Mouse (Mus musculus) cerebellum, adult 2 months (tissue): ENCODE data around the gene Wnt5a. TPM values are rescaled to one million over a fixed set of nuclear protein-coding genes. Genes with fewer than 3 reads are reported as not detected.

Experiments used
- DNase-seq, 2 experiments: peaks; one replicate each; pipeline ENCODE4 v3.0.0; 2021
- H3K27ac ChIP-seq: fragments of 200-500 bp; 2 replicates; pipeline ENCODE4 v1.5.1; 2012; ENCODE audit warnings: low read length, control low read depth, inconsistent platforms; ENCODE audit not compliant: insufficient read depth
- H3K27me3 ChIP-seq: fragments of 200-500 bp; 2 replicates; pipeline ENCODE4 v1.6.1; 2012; ENCODE audit warnings: inconsistent platforms, mild to moderate bottlenecking, low read length, moderate library complexity; ENCODE audit not compliant: control insufficient read depth, insufficient read depth
- H3K4me1 ChIP-seq: fragments of 200-500 bp; 2 replicates; pipeline ENCODE4 v1.6.1; 2011; ENCODE audit warnings: low read length; ENCODE audit not compliant: control insufficient read depth, insufficient read depth
- H3K4me3 ChIP-seq: fragments of 200-500 bp; replicated peaks from 2 replicates; pipeline ENCODE3; 2011; ENCODE audit warnings: mild to moderate bottlenecking, low read depth, low read length, control low read depth; ENCODE audit not compliant: insufficient read depth
- CTCF ChIP-seq: fragments of 200-500 bp; IDR thresholded peaks from 2 replicates; pipeline ENCODE4 v1.5.1; 2011; ENCODE audit warnings: low read depth, mild to moderate bottlenecking, control low read depth, low read length, moderate library complexity, borderline replicate concordance; ENCODE audit not compliant: insufficient read depth
- POLR2A ChIP-seq: fragments of 200-500 bp; IDR thresholded peaks from 2 replicates; pipeline ENCODE4 v1.6.1; 2011; ENCODE audit warnings: low read length, control low read depth, borderline replicate concordance; ENCODE audit not compliant: insufficient read depth
- WGBS: fragments of 180-500 bp; shearing (Covaris S2); methylation state at CpG from one replicate; pipeline ENCODE4 v1.1.7; 2018; 5-methylcytosine and 5-hydroxymethylcytosine counted together
- polyA plus RNA-seq: library from polyadenylated mRNA; depleted of rRNA; stranded (reverse); fragments of >200 nt; gene quantifications from 2 replicates; pipeline ENCODE4 v1.2.3, GENCODE M21; 2012

Gene Wnt5a
- polyA plus RNA-seq, 1 experiment: 4.5 TPM

DNA sequence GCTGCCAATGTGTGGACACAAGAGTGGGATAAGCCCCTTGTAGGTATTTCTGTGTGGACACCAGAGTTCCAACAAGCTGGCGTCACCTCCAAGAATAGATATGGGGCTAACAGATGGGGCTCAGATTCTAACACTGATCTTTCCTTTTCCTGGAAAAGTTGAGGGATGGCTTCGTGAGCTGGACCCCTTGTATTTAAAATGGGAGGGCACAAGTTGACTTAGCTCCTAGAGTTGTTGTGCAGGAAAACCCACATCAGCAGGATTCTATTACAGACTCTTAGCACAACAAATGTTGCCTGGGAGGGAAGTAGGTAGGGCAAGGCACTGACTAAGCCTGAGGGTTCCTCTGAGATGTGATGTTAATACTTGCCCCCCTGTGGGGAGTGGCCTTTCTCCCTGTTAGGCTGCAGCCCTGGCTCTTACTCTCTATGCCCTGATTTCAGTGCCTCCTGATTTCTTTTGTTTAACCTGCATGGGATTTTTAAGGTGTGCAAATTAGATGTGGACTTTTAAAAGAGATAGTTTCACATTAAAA lies 23.7 kb downstream of the Wnt5a start:
- Histone ChIP-seq H3K4me3 (no peak overlapping the region), H3K27ac (no peak overlapping the region), H3K27me3 (no peaks in the 10 kb centered on the region; the same call in 1 of the 2 replicates), H3K4me1 (no peaks in the 10 kb centered on the region)
- TF ChIP-seq CTCF (no peak), POLR2A (no peak)
- DNase-seq: no peak
- 90% methylated on average over 2 of the region's 2 CpGs for WGBS

DNA sequence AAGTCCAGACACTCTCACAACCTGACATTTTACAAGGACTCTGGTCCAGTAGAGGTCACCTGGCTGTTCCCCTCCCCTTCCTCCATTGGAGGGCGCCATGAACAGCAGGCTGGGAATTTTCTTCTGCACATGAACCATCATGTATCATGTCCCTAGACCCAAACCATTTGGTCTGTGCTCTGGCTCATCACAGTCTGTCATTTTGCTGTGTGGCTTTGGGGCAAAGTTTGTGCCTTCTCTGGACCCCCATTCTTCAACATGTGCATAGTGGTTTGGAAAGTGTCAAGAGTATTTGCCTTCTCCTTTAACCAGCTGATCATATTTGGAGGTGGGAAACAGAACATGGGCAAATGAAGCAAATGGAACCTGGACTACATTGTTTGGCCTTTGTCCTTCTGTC lies 27.0 kb downstream of the Wnt5a start:
- WGBS: 50% methylated on average over 1 of the region's 1 CpGs
- Histone ChIP-seq H3K4me3 (no peak overlapping the region), H3K27ac (no peak overlapping the region), H3K27me3 (no peaks in the 10 kb centered on the region; the same call in 1 of the 2 replicates), H3K4me1 (peaks cover 6% of the 10 kb centered on the region)
- no peak for TF ChIP-seq POLR2A
- no peak for TF ChIP-seq CTCF
- no peak for DNase-seq

DNA sequence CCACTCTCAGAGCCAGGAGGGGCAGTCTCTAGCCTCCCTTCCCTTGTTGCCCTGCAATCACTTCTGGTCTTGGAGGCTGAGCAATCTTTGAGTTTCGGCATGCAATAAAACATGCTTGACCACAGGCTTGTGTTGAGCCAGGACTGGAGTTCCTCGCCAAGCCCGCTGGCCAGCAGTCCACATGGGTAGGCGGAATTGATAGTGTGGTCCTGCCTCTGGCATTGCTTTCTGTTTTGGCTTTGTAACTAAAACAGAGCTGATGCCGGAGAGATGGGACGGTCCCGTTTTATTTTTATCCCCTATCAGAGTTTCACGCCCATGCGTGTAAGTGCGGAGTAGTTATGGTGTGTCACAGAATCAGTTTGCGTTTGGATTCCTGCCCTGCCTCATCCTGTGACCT lies 28.4 kb downstream of the Wnt5a start:
- no peak for TF ChIP-seq POLR2A
- no peak for TF ChIP-seq CTCF
- H3K4me3 ChIP-seq: no peak overlapping the region
- H3K27ac ChIP-seq: no peak overlapping the region
- WGBS: 62% methylated on average over 11 of the region's 11 CpGs
- DNase-seq: no peak
- H3K27me3 ChIP-seq: no peaks in the 10 kb centered on the region; the same call in 1 of the 2 replicates
- H3K4me1 ChIP-seq: peaks cover 6% of the 10 kb centered on the region

DNA sequence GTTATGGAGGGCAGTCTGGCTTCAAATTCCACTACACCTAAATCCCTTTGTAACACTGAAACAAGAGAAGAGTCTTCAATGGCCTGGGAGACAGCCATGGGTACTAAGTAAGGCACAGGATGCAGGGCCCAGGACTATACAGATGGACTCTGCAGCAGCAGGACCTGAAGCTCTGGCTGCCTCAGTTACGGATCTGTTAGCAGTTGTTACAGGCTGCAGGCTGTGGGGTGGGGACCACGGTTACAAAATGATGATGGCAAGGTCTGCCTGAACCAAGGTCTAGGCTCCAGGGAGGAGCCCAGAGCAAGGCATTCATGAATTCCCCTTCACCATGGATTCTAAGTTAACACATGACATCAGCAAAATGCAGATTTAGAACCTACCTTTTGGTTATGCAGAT lies 29.3 kb downstream of the Wnt5a start:
- Histone ChIP-seq H3K27me3 (no peaks in the 10 kb centered on the region; the same call in 1 of the 2 replicates), H3K4me3 (no peak overlapping the region), H3K27ac (no peak overlapping the region), H3K4me1 (peaks cover 6% of the 10 kb centered on the region)
- WGBS: 95% methylated on average over 2 of the region's 2 CpGs
- no peak for DNase-seq
- TF ChIP-seq POLR2A (no peak), CTCF (no peak)

DNA sequence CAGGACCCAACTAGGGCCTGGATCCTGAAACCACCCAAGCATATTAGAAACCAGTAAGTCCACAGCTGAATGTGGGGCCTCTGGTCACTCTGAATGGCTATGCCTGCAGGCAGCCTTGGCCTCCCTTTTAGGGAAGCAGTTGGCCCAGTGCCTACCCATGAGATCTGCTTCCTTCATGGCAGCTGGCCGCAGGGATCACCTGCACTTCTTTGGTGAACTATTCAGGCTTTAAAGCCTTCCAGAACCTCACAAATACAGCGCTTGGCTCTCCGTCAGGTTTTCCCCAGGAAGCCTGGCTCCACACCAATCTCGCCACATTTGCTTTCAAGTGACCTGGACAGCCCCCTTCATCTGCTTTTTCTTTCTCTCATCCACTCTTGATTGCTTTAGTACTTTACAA lies 31.3 kb downstream of the Wnt5a start:
- peak; percentile 64 to 77 for DNase-seq
- no peak for TF ChIP-seq CTCF
- no peak for TF ChIP-seq POLR2A
- 14% methylated on average over 4 of the region's 4 CpGs for WGBS
- Histone ChIP-seq H3K4me3 (no peak overlapping the region), H3K27ac (no peak overlapping the region), H3K27me3 (no peaks in the 10 kb centered on the region; the same call in 1 of the 2 replicates), H3K4me1 (peaks cover 6% of the 10 kb centered on the region)

DNA sequence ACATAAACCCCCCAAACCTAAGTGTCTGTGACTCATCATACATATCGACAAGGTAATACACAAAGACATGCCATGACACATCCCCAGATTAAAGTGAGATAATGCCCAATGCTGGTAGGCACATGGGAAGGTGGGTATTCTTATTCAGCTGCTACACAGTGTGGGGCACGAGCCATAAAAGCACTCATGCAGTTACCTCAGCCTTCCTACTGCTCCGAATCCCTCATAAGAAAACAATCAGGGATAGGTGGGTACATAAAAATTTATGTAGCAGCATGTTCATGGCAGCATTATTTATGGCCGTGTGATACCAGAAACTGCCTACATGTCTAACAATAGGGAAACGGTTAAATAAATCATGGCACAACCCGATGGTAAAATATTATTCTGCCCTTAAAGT lies 35.0 kb downstream of the Wnt5a start:
- Histone ChIP-seq H3K4me3 (no peak overlapping the region), H3K27ac (no peak overlapping the region), H3K4me1 (peaks cover 6% of the 10 kb centered on the region), H3K27me3 (no peaks in the 10 kb centered on the region)
- TF ChIP-seq POLR2A (no peak), CTCF (no peak)
- 92% methylated on average over 6 of the region's 6 CpGs for WGBS
- DNase-seq: no peak

DNA sequence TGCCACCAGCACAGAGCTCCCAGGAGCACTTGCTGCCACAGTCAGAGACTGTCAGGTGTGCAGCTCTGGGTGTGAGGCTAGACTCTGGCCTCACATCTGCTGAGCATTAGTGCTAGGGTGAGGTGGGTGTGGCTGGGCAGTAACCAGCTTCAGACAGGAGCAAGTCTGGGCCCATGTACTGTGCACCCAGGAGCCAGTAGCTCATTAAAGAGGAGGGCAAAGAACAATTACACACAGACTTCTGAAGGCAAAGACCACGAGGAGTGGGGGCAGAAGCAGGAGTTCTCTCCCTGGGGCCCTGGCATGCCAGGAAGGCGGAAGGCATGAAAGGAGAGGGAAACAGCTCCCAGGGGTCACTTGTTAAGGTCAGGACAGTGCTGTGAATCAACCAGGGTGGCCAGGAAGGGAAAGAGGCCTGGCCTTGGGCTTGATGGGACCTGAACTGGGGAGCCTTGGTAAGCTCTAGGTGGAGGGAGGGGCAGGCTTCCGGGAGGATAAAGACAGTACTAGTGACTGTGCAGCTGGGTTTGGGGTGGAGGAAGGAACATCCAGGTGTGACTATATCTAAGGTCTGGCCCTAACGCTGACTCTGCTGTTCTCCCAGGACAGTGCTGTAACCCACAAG lies 37.7 kb downstream of the Wnt5a start:
- TF ChIP-seq POLR2A (no peak), CTCF (no peak)
- no peak overlapping the region for H3K4me3 ChIP-seq

DNA sequence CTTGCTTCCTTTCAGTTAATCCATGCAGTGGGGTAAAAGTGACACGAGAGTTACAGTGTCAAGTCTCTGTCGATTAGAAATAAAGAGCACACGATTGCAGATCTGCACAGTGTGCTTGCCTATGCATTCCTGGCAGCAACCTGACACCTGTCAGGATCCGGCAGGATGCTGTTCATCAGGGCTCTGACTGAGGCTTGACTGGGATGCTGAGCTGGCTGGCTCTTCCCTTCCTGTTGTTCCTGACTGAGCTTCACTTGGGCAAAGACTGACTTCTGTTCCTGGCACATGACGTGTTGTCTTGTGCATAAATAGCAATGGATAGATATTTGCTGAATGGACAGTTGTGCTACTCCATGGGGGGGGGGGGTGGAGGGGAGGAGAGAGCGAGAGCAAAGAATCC lies 57.3 kb downstream of the Wnt5a start:
- H3K4me3 ChIP-seq: no peak overlapping the region
- TF ChIP-seq CTCF: no peak
- no peak for TF ChIP-seq POLR2A
- no peaks in the 10 kb centered on the region for H3K4me1 ChIP-seq
- DNase-seq: peak in 1 of 2 experiments; percentile 28
- H3K27me3 ChIP-seq: no peaks in the 10 kb centered on the region; the same call in 1 of the 2 replicates
- 16% methylated on average over 6 of the region's 6 CpGs for WGBS
- no peak overlapping the region for H3K27ac ChIP-seq

More for the DNA sequence above, 37.7 kb downstream of the Wnt5a start:
- Histone ChIP-seq H3K27ac (no peak overlapping the region), H3K4me1 (no peaks in the 10 kb centered on the region), H3K27me3 (no peaks in the 10 kb centered on the region)
- WGBS: 73% methylated on average over 4 of the region's 4 CpGs
- DNase-seq: no peak
